Mouse (Mus musculus): ENCODE data around the gene Dolpp1.

DNA sequence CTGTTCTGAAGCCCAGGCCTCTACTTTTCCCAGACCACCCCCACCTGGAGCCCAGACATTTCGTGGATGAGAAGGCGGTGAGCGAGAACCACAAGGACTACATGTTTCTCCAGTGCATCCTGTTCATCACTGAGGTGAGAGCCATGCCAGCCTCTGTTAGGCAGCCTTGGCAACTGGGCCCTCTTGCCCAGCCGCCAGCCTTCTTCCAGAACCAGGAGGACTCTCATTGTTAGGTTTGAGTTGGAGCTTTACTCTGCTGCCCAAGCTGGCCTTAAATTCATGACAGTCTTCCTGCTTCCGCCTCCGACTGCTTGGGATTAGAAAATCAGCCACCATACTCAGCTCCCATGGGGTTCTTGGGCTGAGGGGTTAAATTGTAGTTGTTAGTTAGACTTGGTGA is 47.6 kb downstream of the Dolpp1 start:
- TF ChIP-seq GATA1 (IDR thresholded peaks at IDR 0.05; ENCODE audit: low read length) (no peak), TAL1 (IDR thresholded peaks at IDR 0.05; ENCODE audit: low read length) (no peak)
